Mouse (Mus musculus) megakaryocyte, embryonic 14.5 days (primary cell): Measurements from ENCODE around the gene Vars.

Experiments used
- FLI1 ChIP-seq: IDR thresholded peaks from 2 replicates; pipeline ENCODE4 v1.6.1; 2012; ENCODE audit warnings: low read length, inconsistent platforms, mixed read lengths
- GATA1 ChIP-seq: IDR thresholded peaks from 3 replicates; pipeline ENCODE4 v1.6.1; 2012; ENCODE audit warnings: mixed read lengths, low read length, inconsistent platforms, borderline replicate concordance

DNA sequence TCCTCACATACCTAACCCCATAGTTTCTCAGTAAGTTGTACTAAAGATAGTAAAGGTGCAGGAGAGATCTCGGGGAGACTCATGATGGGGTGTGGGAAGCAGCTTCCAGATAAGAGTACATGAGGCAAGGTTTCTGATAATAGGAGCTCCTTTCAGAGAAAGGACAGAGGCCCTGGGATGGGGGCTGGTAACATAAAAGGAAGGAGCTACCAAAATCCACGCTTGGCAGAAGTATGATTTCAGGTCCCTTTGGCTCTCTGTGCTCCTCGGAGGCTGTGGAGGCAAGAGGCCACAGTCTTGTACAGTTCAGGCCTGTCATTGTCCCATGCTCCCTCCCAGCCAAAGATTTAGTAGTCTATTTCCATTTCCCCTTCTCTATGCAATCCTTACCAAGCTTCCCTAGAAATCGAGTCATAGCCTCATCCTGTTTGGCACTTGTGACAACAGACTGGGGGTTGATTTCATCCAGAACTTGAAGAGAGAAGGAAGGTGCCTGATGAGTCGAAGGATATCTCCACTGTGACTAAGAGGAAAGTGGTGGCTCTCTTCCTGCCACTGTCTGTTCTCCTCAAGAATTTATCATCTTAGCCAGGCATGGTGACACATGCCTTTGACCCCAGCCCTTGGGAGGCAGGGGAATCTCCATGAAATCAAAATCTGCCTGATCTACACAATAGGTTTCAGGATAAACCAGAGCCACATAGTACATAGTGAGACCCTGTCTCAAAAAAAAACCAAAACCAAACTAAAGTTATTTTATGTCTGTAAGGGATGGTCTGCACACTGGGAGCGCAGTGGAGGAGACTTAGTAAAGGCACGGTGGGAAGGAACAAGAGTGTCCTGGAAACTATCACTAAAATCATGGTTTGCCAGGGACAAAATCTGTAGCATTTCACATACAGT, 44.4 kb downstream of the Vars start:
- TF ChIP-seq GATA1 (no peak), FLI1 (no peak)
